Mouse (Mus musculus) R1 (cell line): ENCODE results near the gene Lix1l.

Experiments used
- DNase-seq: peaks from one replicate; pipeline ENCODE4 v3.0.0-alpha.2; 2018; ENCODE audit warnings: low read depth, low spot score

The Lix1l gene

DNA sequence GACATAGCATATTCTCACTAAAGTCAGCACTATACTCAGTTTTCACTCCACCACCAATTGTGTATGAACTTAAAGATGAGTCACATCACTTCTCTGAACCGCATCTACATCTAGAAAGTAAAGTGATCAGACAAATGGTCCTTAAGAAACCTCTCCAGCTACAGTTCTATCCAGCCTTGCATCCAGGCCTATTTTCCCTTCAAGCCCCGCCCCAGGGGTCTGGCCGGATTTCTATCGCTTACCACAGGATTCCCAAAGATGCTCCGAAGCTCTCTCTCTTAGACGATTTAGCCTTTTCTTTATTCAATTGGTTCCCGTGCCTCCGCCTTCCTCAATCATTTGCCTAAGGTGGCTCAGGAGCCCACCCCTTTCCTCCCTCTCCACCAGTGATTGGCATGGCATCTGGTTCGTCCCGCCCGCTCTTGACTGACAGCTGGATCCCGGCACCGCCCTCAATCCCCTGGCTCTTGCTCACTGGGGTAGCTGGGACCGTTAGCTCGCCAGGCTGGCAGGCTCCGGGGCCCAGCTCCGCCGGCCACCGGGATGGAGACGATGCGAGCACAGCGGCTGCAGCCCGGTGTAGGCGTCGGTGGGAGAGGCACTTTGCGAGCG is at the start of gene Lix1l:
Gene Lix1l (plus strand): TSS at position 511 of the 612 bp plus-strand sequence.
- DNase-seq, result peak; percentile 100

GRCm38 (mm10) chr3:96551203-96551602 is 49.7 kb upstream of the Lix1l start:
- peak; percentile 84 for DNase-seq

DNA sequence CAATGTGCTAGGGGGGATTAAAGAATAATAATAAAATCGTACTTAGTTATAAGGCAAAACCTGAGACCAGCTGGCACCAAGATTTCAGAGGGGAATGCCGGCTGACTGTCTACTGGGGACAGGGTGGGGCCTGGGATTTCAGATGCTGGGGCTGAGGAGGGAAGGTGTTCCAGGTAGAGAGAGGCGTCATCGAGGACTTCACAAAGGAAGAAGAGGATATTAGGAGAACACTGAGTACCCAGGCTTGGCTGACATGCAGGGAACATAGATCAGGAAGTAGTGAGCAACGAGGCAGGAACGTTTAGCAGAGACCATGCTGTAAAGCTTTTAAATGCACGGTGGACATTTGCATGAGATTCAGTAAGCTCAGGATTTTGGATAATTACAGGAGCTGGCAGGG is 49.1 kb upstream of the Lix1l start:
- no peak for DNase-seq

DNA sequence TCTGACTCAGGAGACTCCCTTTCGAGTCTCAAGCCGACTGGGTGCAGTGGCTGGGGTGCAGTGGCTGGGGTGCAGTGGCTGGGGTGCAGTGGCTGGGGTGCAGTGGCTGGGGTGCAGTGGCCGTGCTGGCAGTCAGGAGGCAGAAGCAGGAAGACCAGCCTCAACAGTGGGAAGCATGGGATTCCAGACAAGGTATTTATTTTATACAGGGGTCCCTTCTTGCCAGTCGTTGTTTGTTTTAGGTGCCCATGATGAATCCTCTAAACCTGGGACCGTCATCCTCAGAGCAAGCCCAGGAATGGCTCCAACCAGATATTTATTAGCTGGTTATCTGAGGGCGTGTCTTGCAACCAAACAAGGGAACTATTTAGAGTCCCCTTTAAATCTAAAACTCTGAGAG is 47.3 kb upstream of the Lix1l start:
- no peak for DNase-seq

DNA sequence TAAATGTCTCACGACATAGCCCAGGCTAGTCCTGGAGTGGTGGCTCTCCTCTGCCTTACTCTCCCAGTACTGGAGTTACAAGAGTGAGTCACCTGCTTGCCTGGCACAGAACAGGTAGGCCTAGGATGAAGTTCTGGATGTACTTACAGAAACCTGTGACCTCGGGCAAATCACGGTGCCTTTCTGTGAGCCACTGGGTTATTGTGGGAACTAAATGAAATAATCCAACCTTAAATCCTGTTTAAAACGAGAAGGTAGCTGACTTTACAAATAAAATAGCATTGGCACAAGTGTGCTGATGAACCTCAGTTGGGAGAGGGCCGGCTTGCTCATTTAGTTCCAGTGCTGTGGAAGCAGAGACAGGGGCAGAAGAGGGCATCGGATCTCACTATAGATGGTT is 46.7 kb upstream of the Lix1l start:
- no peak for DNase-seq

DNA sequence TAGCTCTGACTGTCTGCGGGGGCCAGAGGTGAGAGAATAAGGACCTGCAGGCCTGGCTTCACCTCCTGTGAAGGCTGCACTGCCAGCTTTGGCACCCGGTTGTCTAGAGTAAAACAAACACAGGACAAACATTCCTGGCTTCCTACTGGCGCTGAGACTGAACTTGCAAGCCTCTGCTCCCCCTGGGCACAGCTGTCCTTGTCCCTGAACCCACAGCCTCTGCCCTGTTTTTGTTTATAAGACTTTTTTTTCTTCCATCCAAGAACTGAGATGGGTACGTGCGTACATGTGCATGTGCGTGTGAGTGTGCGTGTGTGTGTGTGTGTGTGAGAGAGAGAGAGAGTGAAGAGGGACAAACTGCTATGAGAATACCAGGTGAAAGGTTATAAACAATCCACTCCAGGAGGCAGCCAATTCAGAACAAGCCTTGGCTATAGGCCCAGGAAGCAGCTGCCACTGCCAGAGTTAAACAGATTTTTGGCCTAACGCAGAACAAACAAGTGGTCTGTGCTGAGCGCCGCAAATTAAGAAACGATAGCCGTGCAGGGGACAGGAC is 45.8 kb upstream of the Lix1l start:
- DNase-seq, result no peak

DNA sequence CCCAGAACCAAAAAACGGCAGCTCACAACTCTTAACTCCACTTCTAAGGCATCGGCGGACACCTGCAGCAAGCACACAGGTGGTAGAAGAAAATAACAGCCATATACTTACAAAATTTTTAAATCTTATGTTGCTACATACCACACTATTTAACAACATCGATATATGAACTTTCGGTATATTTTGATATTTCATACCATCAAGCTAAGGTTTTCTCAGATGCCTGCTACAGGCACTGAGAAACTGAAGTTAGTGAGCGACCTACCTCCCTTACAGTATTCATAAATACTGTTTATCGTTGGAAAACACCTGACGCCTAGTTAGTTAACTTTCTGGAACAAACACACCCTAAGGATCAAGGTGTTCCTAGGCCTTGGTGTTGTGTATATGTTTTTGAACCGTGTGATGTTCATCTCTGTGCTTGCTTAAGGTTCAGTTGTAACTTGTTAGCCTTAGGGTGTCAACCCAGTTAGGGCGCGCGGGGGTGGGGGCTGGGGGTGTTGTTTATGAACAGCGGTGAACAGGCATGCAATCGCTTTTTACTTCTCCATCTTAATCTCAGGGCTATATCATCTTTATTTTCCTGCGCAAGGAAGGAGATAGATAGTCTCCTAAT is 44.8 kb upstream of the Lix1l start:
- DNase-seq, result no peak

DNA sequence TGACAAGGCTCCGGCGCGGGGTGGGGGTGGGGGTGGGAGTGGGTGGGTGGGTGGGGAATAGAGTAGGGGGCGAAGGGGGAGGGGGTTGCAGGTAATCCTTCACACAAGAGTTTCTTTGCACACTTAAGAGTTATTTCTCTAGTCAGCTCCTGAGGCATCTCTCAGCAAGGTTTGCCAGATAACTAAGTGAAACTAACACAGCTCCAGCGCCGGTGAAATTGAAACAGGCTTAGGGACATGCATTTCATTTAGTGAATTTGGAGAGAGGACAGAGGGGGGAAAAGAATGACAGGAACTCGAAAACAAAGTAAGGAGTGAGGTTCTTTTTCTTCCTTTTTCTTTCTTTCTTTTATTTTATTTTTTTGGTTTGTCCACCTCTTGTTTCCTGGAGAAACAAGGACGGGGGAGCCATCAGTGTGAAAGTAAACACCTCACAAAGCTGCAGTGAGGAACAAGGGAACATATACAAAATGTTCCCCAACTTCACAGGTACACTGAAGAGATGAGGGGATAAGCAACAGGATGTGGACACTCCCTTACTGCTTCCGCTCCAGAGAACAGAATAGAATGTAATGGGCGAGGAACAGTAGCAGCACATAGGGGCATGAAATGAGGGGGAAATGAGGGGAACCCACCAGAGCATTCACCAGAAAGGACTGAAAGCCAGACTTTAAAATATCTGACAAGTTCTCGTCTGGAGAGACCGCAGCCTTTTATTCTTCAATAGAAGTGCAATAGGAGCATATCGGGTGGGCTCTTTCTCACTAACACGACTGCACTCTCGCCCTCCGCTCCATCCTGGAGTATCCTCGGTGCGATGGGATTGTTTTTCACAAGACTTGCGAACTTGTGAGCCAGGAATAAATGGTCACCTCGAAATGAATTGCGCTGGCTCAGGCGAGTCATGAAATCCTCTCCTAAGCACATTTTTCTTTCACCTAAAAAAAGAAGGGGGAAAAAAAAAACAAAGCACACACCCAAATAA is 44.0 kb upstream of the Lix1l start:
- DNase-seq, result peak; percentile 54

GRCm38 (mm10) chr3:96557694-96558093 is 43.3 kb upstream of the Lix1l start, which contains the start of gene Txnip:
TSS of gene Txnip (plus strand) at chr3:96557957.
- peak; percentile 99 for DNase-seq

GRCm38 (mm10) chr3:96558159-96558558 is 42.8 kb upstream of the Lix1l start:
- no peak for DNase-seq

GRCm38 (mm10) chr3:96558668-96559196 is 42.2 kb upstream of the Lix1l start:
- DNase-seq, result no peak

DNA sequence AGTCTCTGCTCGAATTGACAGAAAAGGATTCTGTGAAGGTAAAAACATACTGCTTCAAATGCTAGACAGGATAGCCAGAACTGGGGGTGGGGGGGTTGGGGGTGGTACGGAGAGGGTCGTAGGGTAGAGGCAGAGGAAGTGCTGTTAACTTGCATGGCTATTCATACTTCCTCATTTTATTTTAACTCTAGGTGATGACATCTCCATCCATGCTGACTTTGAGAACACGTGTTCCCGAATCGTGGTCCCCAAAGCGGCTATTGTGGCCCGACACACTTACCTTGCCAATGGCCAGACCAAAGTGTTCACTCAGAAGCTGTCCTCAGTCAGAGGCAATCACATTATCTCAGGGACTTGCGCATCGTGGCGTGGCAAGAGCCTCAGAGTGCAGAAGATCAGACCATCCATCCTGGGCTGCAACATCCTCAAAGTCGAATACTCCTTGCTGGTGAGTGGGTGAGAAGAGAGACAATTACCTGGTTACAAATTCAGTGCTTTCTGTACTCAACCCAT is 41.5 kb upstream of the Lix1l start:
- DNase-seq, result no peak

GRCm38 (mm10) chr3:96559911-96560850 is 40.8 kb upstream of the Lix1l start:
- no peak for DNase-seq

GRCm38 (mm10) chr3:96560881-96561668 is 39.9 kb upstream of the Lix1l start:
- no peak for DNase-seq

- DNase-seq, result peak; percentile 30
Observed at GRCm38 (mm10) chr3:96561946-96562681, 38.8 kb upstream of the Lix1l start.

DNA sequence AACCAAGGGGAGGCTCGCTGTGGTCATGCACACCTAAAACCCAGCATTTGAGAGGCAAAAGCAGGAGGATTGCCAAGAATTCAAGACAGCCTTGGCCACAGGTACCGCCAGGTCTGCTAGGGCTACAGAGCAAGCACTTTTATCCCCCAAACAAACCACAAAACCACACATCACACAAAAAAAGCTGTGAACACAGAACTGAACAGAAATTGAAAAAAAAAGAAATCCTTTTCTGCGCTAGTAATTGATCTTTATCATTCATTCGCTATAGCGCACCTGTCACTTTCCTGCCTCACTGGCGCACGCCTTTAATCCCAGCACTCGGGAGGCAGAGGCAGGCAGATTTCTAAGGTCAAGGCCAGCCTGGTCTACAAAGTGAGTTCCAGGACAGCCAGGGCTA is 37.7 kb upstream of the Lix1l start:
- no peak for DNase-seq

DNA sequence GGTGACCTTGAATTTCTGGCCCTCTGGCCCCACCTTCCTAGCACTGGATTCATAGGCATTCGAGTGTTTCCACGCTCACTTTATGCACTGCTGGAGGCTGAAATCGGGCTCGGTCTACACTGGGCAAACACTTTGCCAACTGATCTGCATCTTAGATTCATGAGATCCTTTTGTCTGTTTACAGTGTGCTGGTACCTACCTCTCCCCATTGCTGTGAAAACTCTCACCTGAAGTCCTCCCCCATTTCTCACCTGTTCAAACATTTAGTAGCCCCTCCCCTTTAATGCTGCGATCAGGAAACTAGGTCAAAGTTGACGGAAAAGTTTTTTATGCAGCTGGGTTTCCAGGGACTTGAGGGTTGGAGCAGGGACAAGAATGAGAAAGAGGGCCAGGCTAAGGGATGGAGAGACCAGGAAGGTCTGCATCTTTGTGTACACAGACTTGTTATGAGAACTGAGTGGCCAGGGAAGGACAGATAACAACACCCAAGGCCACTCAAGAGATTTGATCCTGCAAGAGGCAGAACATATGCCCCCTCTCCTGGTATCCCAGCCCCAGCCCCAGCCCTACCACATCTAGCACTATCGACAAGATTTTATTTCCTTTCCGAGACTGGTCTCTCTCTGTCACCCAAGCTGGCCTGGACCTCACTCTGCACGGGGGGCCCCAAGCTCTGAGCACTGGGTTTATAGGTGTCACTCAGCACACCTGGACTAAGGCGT is 36.9 kb upstream of the Lix1l start:
- peak; percentile 70 for DNase-seq

DNA sequence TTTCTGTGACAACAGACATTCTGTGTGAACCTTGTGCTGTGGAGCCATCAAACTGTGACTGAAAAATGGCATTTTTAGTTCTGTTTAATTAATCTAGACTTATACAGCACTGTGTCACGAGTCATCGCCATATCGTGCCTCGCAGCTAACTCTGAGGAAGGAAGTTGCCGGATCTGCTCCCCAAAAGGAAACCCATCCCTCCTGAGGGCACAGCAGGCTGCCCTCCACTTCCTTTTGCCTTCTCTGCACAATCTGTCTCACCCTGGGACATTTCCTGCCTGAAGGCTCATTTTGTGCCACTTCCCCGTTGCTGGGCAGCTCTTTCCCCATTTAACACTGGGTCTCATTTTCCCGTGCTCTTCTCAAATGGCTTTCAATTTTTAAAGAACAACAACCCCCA is 36.3 kb upstream of the Lix1l start:
- DNase-seq, result peak; percentile 93
